Mouse (Mus musculus): ENCODE results near the gene Sema4b. TPM values are rescaled to one million over a fixed set of nuclear protein-coding genes. Genes with fewer than 3 reads are reported as not detected.

Gene Sema4b
- polyA plus RNA-seq, 1 experiment from 2014 or later: 12.1 TPM

DNA sequence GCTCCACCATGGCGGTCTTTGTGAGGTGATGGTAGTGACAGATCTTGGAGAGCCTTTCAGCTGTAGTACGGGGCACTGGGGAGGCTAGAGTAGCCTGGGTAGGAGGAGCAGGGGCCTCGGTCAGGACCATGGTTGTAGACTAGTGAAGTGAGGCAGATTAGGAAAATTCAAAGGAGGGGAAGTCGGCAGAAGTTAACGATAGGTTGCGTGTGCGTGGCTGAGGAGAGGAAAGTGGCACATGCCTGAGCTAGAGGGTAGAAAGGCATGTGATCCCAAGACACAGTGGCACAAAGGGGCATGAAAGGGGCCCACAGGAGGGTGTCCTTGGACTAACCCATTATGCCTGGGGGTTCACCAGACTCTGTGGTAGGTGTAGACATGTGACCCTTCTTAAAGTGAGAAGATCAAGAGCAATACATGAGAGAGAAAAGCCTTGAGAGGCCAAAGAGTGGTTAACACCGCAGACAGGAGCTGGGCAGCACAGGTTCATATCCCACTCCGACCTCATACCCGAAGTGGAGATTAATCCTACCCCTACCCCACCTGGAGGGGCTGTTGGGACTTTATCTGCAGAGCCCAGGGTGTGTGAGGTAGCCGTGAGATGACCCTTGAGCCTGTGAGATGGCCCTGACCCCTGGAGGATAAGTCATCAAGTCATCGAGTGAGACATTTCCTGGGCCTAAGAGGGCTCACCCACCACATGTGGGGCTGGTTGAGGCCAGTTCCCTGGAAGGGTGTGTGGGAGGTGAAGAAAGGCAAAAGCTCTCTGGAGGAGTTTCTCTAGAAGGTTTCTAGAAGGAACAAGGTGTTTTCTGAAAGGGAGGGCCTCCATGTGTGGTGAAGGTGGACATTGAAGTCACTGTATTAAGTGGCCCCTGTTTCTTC, 19.3 kb downstream of the Sema4b start:
- WGBS: 76% methylated on average over 12 of the region's 12 CpGs
- no peak overlapping the region for H3K4me3 ChIP-seq (ENCODE audit: low read length)
- H3K27ac ChIP-seq (ENCODE audit: low read length): no peak overlapping the region
- H3K27me3 ChIP-seq (ENCODE audit: control insufficient read depth, insufficient read depth, low read length): no peaks in the 10 kb centered on the region
- H3K36me3 ChIP-seq (ENCODE audit: control insufficient read depth, insufficient read depth): no peaks in the 10 kb centered on the region
- H3K4me2 ChIP-seq (ENCODE audit: low read depth, low read length): no peak overlapping the region
- no peak for ATAC-seq (replicated peaks; ENCODE audit: extremely low read depth, insufficient read depth, low FRiP score)
- H3K9ac ChIP-seq (ENCODE audit: low read length): 0 out of 2 replicates have a peak overlapping the region, but pooled peaks have one; percentile 15
- H3K9me3 ChIP-seq (replicated peaks; ENCODE audit: control insufficient read depth, low read length): no peaks in the 10 kb centered on the region
- peaks cover 61% of the 10 kb centered on the region for H3K4me1 ChIP-seq (ENCODE audit: control insufficient read depth, insufficient read depth, low read length)

DNA sequence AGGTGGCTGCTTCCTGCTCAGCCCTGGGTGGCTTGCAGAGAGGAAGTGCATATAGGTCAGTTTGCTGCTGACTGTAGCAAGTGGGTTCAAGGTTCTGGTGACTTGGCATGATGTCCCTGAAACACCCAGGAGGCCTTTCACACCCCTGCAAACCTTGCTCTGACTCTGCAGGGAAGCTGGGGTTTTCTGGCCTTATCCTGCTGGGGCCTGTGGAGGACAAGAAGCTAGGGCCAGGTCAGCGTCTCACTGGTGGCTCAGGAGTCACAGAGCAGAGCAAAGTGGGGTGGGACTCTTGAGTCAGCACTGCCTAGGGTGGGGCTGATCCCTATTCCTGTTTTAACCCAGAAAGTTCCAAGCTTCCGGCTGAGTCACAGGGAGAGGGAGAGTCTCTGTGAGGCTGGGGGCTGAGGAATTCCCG, 20.7 kb downstream of the Sema4b start:
- no peak overlapping the region for H3K4me3 ChIP-seq (ENCODE audit: low read length)

DNA sequence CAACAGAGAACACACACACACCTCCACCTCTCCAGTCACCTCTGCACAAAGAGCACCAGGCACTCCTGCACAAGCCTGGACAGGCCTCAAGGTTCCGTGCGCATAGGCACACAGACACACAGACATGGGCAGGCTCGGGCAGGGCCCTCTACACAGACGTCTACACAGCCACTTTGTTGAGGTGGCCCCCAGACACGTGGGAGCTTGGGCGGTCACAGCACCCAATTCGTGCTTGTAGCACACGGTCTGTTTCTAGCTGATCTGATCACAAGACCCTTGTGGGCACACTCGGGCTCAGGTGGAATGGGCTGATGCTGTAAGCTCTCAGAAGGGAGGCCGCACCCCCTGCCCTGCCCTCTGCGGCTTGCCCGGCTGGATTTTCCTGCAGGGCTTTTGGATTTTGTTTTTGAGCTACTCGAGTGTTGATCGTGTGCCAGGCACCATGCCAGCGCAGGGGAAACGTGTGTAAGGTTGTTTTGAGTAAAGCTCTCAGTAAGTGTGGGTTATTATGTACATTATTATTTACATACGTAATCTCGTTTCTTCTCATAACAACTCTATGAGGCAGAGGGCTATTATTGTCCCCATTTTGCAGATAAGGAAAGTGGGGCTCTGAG, 21.5 kb downstream of the Sema4b start:
- peak; percentile 12 for ATAC-seq (replicated peaks; ENCODE audit: extremely low read depth, insufficient read depth, low FRiP score)

More for the DNA sequence above, 20.7 kb downstream of the Sema4b start:
- Histone ChIP-seq H3K4me2 (ENCODE audit: low read depth, low read length) (peak overlapping the region; percentile 5; the same call in 1 of the 2 replicates), H3K27ac (ENCODE audit: low read length) (peak overlapping the region; percentile 85), H3K36me3 (ENCODE audit: control insufficient read depth, insufficient read depth) (no peaks in the 10 kb centered on the region), H3K9me3 (replicated peaks; ENCODE audit: control insufficient read depth, low read length) (no peaks in the 10 kb centered on the region), H3K9ac (ENCODE audit: low read length) (peak overlapping the region; percentile 55), H3K27me3 (ENCODE audit: control insufficient read depth, insufficient read depth, low read length) (no peaks in the 10 kb centered on the region), H3K4me1 (ENCODE audit: control insufficient read depth, insufficient read depth, low read length) (peaks cover 61% of the 10 kb centered on the region)
- no peak for ATAC-seq (replicated peaks; ENCODE audit: extremely low read depth, insufficient read depth, low FRiP score)
- WGBS: 51% methylated on average over 3 of the region's 3 CpGs

DNA sequence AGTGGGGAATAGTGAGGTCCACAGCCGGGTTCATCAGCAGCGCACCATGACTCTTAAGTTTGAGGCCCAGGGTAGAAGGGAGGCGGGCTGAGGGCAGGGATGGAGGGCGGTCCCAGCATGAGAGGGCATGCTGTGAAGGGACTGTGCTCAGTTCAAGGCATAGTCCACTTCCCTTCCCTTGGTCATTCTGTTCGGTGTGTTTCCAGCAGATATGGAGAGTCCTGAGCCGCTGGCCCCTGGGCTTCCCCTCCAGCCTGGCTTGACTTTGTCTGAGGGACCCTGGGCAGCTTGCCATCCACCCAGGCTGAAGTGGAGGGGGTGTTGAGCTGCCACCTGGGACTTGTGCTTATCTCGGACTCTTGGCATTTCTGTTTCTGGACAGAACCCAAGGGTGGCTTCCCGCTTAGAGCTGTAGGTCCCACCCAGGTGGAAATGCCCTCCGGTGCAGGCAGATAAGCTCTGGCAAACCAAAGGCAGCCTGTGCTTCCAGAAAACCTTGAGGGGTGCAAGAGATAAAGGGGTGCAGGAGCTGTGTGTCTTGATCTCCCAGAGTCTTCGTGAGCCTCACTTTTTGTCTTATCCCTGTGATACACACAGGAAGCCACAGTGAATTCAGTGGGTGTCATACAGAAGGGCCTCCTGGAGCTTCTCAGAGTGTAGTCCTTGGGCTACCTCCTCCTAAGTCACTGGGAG, 22.2 kb downstream of the Sema4b start:
- peak overlapping the region; percentile 53 for H3K9ac ChIP-seq (ENCODE audit: low read length)
- 16% methylated on average over 10 of the region's 10 CpGs for WGBS
- H3K4me1 ChIP-seq (ENCODE audit: control insufficient read depth, insufficient read depth, low read length): peaks cover 56% of the 10 kb centered on the region
- peak overlapping the region; percentile 40 for H3K4me2 ChIP-seq (ENCODE audit: low read depth, low read length)
- H3K27ac ChIP-seq (ENCODE audit: low read length): peak overlapping the region; percentile 85
- peak; percentile 56 for ATAC-seq (replicated peaks; ENCODE audit: extremely low read depth, insufficient read depth, low FRiP score)
- H3K27me3 ChIP-seq (ENCODE audit: control insufficient read depth, insufficient read depth, low read length): no peaks in the 10 kb centered on the region
- no peaks in the 10 kb centered on the region for H3K36me3 ChIP-seq (ENCODE audit: control insufficient read depth, insufficient read depth)
- H3K9me3 ChIP-seq (replicated peaks; ENCODE audit: control insufficient read depth, low read length): no peaks in the 10 kb centered on the region
- H3K4me3 ChIP-seq (ENCODE audit: low read length): peak overlapping the region; percentile 13; the same call in 1 of the 2 replicates

More for the DNA sequence above, 21.5 kb downstream of the Sema4b start:
- Histone ChIP-seq H3K27ac (ENCODE audit: low read length) (peak overlapping the region; percentile 85), H3K36me3 (ENCODE audit: control insufficient read depth, insufficient read depth) (no peaks in the 10 kb centered on the region), H3K4me3 (ENCODE audit: low read length) (peak overlapping the region; percentile 13; the same call in 1 of the 2 replicates), H3K9me3 (replicated peaks; ENCODE audit: control insufficient read depth, low read length) (no peaks in the 10 kb centered on the region), H3K4me1 (ENCODE audit: control insufficient read depth, insufficient read depth, low read length) (peaks cover 59% of the 10 kb centered on the region), H3K27me3 (ENCODE audit: control insufficient read depth, insufficient read depth, low read length) (no peaks in the 10 kb centered on the region), H3K4me2 (ENCODE audit: low read depth, low read length) (peak overlapping the region; percentile 40), H3K9ac (ENCODE audit: low read length) (peak overlapping the region; percentile 55)
- WGBS: 44% methylated on average over 18 of the region's 18 CpGs

DNA sequence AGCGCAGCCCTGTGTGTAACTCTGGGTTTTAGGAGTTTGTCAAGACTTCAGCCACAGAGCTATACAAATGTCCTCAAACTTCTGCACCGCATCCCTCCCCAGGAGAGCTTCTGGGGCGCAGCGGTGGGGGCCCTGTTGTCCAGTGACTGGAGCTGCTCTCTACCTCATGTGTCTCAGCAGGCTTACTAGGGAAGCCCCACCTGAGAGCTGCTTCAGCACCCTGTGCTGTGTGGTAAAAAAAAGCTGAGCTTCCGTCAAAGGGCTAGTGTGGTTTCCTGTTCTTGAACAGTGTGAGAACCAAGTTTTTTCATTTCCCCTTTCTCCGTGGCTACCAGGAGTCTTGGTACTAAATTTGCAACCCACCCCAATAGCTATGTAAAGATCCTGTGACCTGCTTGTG, 23.0 kb downstream of the Sema4b start:
- Histone ChIP-seq H3K27me3 (ENCODE audit: control insufficient read depth, insufficient read depth, low read length) (no peaks in the 10 kb centered on the region), H3K27ac (ENCODE audit: low read length) (peak overlapping the region; percentile 85), H3K9me3 (replicated peaks; ENCODE audit: control insufficient read depth, low read length) (no peaks in the 10 kb centered on the region), H3K4me3 (ENCODE audit: low read length) (no peak overlapping the region), H3K4me1 (ENCODE audit: control insufficient read depth, insufficient read depth, low read length) (peaks cover 56% of the 10 kb centered on the region), H3K36me3 (ENCODE audit: control insufficient read depth, insufficient read depth) (0 out of 2 replicates have a peak, but pooled peaks cover 3% of the 10 kb centered on the region), H3K9ac (ENCODE audit: low read length) (no peak overlapping the region), H3K4me2 (ENCODE audit: low read depth, low read length) (peak overlapping the region; percentile 40; the same call in 1 of the 2 replicates)
- ATAC-seq (replicated peaks; ENCODE audit: extremely low read depth, insufficient read depth, low FRiP score): no peak
- WGBS: 70% methylated on average over 6 of the region's 6 CpGs

DNA sequence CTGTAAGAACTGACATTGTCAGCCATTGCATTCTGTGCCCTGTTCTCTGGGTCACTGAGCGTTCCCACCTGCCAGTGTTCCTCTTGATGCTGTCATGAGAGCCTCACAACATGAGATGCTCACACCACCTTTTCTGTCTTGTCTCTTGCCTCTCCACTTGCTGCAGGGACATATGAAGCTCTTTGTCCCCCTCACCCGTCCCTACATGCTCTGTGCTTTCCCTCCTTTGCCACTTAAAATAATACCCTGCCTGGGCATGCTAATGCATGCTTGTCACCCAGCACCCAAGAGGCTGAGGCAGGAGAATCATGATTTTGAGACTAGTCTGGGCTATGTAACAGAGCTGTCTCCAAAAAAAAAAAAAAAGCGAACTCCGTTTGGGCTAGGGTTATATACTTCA, 24.3 kb downstream of the Sema4b start:
- H3K9ac ChIP-seq (ENCODE audit: low read length): no peak overlapping the region
- ATAC-seq (replicated peaks; ENCODE audit: extremely low read depth, insufficient read depth, low FRiP score): no peak
- H3K36me3 ChIP-seq (ENCODE audit: control insufficient read depth, insufficient read depth): 0 out of 2 replicates have a peak, but pooled peaks cover 6% of the 10 kb centered on the region
- H3K4me1 ChIP-seq (ENCODE audit: control insufficient read depth, insufficient read depth, low read length): peaks cover 56% of the 10 kb centered on the region
- no peak overlapping the region for H3K4me3 ChIP-seq (ENCODE audit: low read length)
- H3K27me3 ChIP-seq (ENCODE audit: control insufficient read depth, insufficient read depth, low read length): no peaks in the 10 kb centered on the region
- no peak overlapping the region for H3K4me2 ChIP-seq (ENCODE audit: low read depth, low read length)
- no peak overlapping the region for H3K27ac ChIP-seq (ENCODE audit: low read length)
- H3K9me3 ChIP-seq (replicated peaks; ENCODE audit: control insufficient read depth, low read length): no peaks in the 10 kb centered on the region
- 87% methylated on average over 4 of the region's 4 CpGs for WGBS

DNA sequence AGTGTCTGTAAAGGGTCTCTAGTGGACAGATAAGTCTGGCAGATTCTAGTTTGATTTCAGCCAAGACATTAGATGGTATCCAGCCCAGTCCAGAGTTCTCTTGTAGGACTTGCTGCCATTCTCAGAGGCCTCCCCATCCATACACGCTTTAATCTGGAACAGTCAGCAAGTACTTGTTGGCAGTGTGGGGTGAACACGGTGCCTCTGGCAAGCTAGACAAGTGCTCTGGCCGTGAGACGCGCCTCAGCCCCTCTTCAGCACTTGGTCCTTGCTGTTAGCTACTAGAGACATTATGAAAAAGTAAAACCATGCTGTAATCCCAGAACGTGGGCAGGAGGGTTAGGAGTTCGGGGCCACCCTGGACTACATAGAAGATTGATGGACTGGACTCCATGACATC, 27.0 kb downstream of the Sema4b start:
- Histone ChIP-seq H3K27ac (ENCODE audit: low read length) (no peak overlapping the region), H3K9ac (ENCODE audit: low read length) (no peak overlapping the region), H3K9me3 (replicated peaks; ENCODE audit: control insufficient read depth, low read length) (no peaks in the 10 kb centered on the region), H3K4me3 (ENCODE audit: low read length) (no peak overlapping the region), H3K36me3 (ENCODE audit: control insufficient read depth, insufficient read depth) (peaks cover 13% of the 10 kb centered on the region), H3K4me1 (ENCODE audit: control insufficient read depth, insufficient read depth, low read length) (peaks cover 30% of the 10 kb centered on the region), H3K4me2 (ENCODE audit: low read depth, low read length) (no peak overlapping the region), H3K27me3 (ENCODE audit: control insufficient read depth, insufficient read depth, low read length) (no peaks in the 10 kb centered on the region)
- WGBS: 63% methylated on average over 7 of the region's 7 CpGs
- no peak for ATAC-seq (replicated peaks; ENCODE audit: extremely low read depth, insufficient read depth, low FRiP score)

DNA sequence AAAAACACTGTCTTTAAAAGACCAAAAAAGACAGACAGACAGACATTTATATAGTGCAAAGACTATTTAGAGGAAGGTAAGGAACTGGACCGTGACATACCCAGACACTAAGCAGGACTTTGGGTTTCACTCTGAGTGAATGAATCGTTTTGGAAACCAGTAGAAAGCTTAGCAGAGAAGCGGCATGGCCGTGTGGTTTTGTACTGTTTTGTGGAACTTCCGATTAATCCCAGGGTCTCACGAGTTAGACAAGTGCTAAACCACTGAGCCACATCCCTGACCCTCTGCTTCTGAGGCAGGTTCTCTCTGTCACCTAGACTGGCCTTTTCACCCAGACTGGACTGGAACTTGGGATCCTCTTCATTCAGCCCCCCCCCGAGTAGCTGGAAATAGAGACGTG, 27.8 kb downstream of the Sema4b start:
- 82% methylated on average over 8 of the region's 8 CpGs for WGBS
- Histone ChIP-seq H3K27ac (ENCODE audit: low read length) (no peak overlapping the region), H3K9ac (ENCODE audit: low read length) (no peak overlapping the region), H3K4me3 (ENCODE audit: low read length) (no peak overlapping the region), H3K9me3 (replicated peaks; ENCODE audit: control insufficient read depth, low read length) (no peaks in the 10 kb centered on the region), H3K36me3 (ENCODE audit: control insufficient read depth, insufficient read depth) (peaks cover 21% of the 10 kb centered on the region), H3K4me2 (ENCODE audit: low read depth, low read length) (no peak overlapping the region), H3K4me1 (ENCODE audit: control insufficient read depth, insufficient read depth, low read length) (peaks cover 21% of the 10 kb centered on the region), H3K27me3 (ENCODE audit: control insufficient read depth, insufficient read depth, low read length) (no peaks in the 10 kb centered on the region)
- no peak for ATAC-seq (replicated peaks; ENCODE audit: extremely low read depth, insufficient read depth, low FRiP score)
